Mouse (Mus musculus): ENCODE measurements at regions not wholly inside any gene's neighbourhood (a gene's known extent, or its start where the extent isn't known, plus 50 kb on each side); places are given as distances from the start of the nearest gene placed in this dataset.

- TF ChIP-seq POLR2A (IDR thresholded peaks at IDR 0.05; ENCODE audit: control insufficient read depth, extremely low read depth, insufficient read depth, low read length, poor library complexity) (no peak), CTCF (IDR thresholded peaks at IDR 0.05; ENCODE audit: borderline replicate concordance, control insufficient read depth, extremely low read depth, insufficient read depth, low read length, poor library complexity) (no peak)
These were observed 163.5 kb downstream of the Maf start for GRCm38 (mm10) chr8:115544067-115544466.
